Mouse (Mus musculus) midbrain, embryonic 11.5 days (tissue): Measurements from ENCODE around the gene Tfdp1. TPM values are rescaled to one million over a fixed set of nuclear protein-coding genes. Genes with fewer than 3 reads are reported as not detected.

ENCODE experiments used
- ATAC-seq: fragments of 200-750 bp; cut with Nextera tagmentation; 2 replicates; pipeline ENCODE4 v1.8.0; 2017; ENCODE audit warnings: moderate TSS enrichment, moderate library complexity; ENCODE audit not compliant: low FRiP score
- DNase-seq: peaks from one replicate; pipeline ENCODE4 v3.0.0; 2015; ENCODE audit warnings: low spot score; ENCODE audit errors: missing footprints
- H3K27ac ChIP-seq: fragments of 300-500 bp; sonication (generic); 2 replicates; pipeline ENCODE4 v1.5.1; 2014; ENCODE audit warnings: low read depth, low read length
- H3K27me3 ChIP-seq: fragments of 300-500 bp; sonication (generic); 2 replicates; pipeline ENCODE4 v1.6.1; 2014; ENCODE audit warnings: mild to moderate bottlenecking, low read length, moderate library complexity, mixed read lengths; ENCODE audit not compliant: control insufficient read depth, insufficient read depth
- H3K36me3 ChIP-seq: fragments of 300-500 bp; sonication (generic); 2 replicates; pipeline ENCODE4 v1.6.1; 2014; ENCODE audit warnings: mild to moderate bottlenecking, low read length, moderate library complexity, mixed read lengths; ENCODE audit not compliant: control insufficient read depth, insufficient read depth
- H3K4me1 ChIP-seq: fragments of 300-500 bp; sonication (generic); 2 replicates; pipeline ENCODE4 v1.6.1; 2014; ENCODE audit warnings: low read length; ENCODE audit not compliant: control insufficient read depth, insufficient read depth
- H3K4me2 ChIP-seq: fragments of 300-500 bp; sonication (generic); 2 replicates; pipeline ENCODE4 v1.6.1; 2014; ENCODE audit warnings: mild to moderate bottlenecking, moderate library complexity
- H3K4me3 ChIP-seq: fragments of 300-500 bp; sonication (generic); 2 replicates; pipeline ENCODE4 v1.5.1; 2014; ENCODE audit warnings: low read depth, low read length
- H3K9ac ChIP-seq: fragments of 300-500 bp; sonication (generic); 2 replicates; pipeline ENCODE4 v1.6.1; 2014; ENCODE audit warnings: low read length
- H3K9me3 ChIP-seq: fragments of 300-500 bp; sonication (generic); 2 replicates; pipeline ENCODE4 v1.6.1; 2016; ENCODE audit warnings: low read length; ENCODE audit not compliant: control insufficient read depth
- WGBS: fragments of 180-500 bp; shearing (Covaris S2); extraction: QIAGEN DNeasy Blood & Tissue Kit; methylation state at CpG from one replicate; pipeline ENCODE4 v1.1.7; 2014; 5-methylcytosine and 5-hydroxymethylcytosine counted together
- polyA plus RNA-seq: library from polyadenylated mRNA; unstranded; fragments of >200 nt; fragmentation: Nextera tagmentation; extraction: Ambion mirVana; gene quantifications from 2 replicates; pipeline ENCODE4 v1.2.1, GENCODE M21; 2014

Tfdp1 gene
- polyA plus RNA-seq, 1 experiment from 2014 or later = 215 TPM

DNA sequence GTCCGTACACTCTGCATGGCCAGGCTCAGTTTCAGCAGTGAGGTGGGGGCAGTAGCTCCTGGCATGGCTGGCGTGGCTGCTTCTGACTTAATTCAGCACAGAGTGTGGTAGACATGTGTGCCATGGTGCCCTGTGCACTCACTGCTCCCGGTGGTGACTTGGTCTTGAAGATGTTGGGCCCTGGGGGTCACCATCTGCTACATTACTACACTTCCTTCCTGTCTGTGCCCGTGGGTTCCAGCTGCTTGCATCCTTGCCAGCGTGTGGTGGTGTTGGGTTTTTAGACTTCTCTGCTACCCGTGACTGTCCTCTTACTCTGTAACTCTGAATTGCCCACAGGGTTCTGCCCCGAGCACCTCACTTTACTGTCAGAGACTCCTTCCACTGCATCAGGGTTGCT is 21.7 kb downstream of the Tfdp1 start:
- no peak overlapping the region for H3K9ac ChIP-seq
- H3K9me3 ChIP-seq = 0 out of 2 replicates have a peak, but pooled peaks cover 2% of the 10 kb centered on the region
- 95% methylated on average over 7 of the region's 7 CpGs for WGBS
- ATAC-seq (no peak), DNase-seq (no peak)
- no peak overlapping the region for H3K4me3 ChIP-seq
- no peak overlapping the region for H3K4me2 ChIP-seq
- H3K36me3 ChIP-seq = peaks cover 50% of the 10 kb centered on the region
- no peak overlapping the region for H3K27ac ChIP-seq
- no peaks in the 10 kb centered on the region for H3K4me1 ChIP-seq
- H3K27me3 ChIP-seq = no peaks in the 10 kb centered on the region

DNA sequence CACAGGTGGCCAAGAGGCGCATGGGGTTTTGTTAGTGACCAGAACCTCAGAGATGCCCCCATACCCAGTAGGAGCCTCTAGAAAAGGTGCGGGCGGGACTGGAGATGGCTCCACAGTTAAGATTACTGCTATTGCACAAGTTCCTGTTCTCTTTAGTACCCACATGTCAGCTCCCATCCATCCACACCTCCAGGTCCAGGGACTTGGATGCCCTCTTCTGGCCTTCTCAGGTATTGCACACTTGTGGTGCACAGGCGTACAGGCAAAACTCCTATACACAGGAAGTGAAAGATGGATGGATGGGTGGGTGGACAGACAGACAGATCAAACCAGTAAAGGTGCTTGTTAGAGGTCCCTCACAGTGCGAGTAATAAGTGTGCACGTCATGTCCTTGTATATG is 23.3 kb downstream of the Tfdp1 start:
- Histone ChIP-seq H3K27me3 (no peaks in the 10 kb centered on the region), H3K4me2 (no peak overlapping the region), H3K4me1 (no peaks in the 10 kb centered on the region), H3K9me3 (0 out of 2 replicates have a peak, but pooled peaks cover 2% of the 10 kb centered on the region), H3K9ac (no peak overlapping the region), H3K27ac (no peak overlapping the region), H3K4me3 (no peak overlapping the region), H3K36me3 (peaks cover 53% of the 10 kb centered on the region)
- WGBS = 96% methylated on average over 6 of the region's 6 CpGs
- DNase-seq = no peak
- ATAC-seq = no peak

DNA sequence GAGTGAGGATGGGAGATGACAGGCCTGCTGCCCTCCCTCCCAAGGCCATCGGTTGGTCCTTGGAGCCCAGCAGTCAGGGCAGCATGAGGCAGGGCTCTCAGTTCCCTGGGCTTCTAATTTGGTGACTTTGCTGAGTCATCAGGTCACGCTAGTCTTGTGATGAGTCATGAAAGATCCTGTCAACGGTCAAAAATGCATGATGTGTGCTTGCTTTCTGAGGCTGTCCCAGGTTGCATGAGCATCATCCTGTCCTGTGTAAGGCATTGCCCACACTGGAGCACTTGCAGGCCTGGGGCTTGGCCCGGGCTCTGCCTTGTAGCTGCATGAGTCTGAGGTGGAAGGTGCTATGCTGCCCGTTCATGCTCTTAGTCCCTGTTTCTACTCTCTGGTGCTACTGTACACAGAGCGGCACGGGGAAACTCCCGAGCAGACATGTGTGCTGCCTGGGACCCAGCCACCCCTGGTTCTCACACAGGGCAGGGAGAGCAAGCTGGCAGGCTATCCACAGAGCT is 34.7 kb downstream of the Tfdp1 start:
- peaks cover 44% of the 10 kb centered on the region for H3K36me3 ChIP-seq
- no peak overlapping the region for H3K27ac ChIP-seq
- H3K9me3 ChIP-seq = no peaks in the 10 kb centered on the region
- 93% methylated on average over 8 of the region's 8 CpGs for WGBS
- ATAC-seq (no peak), DNase-seq (peak; percentile 77)
- H3K9ac ChIP-seq = no peak overlapping the region
- H3K4me1 ChIP-seq = no peaks in the 10 kb centered on the region
- H3K4me2 ChIP-seq = no peak overlapping the region
- H3K4me3 ChIP-seq = no peak overlapping the region
- no peaks in the 10 kb centered on the region for H3K27me3 ChIP-seq

DNA sequence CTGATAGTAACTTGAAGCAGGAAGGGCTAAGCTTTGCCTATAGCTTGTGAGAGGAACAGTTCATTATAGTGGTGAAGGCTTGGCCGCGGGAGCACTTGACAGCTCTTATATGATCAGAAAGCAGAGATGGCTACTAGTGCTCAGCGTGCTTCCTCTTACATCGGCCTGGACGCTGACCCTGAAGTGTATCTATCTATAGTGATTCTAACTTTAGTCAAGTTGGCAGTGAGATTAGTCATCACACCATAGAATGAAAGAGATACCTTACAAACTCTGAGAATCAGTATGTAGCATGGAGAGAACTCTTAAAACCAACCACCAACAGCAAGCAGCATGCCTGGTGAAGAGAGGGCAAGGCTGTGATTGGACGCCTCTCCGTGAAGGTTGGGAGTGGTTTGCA is 43.1 kb downstream of the Tfdp1 start:
- Histone ChIP-seq H3K4me1 (no peaks in the 10 kb centered on the region), H3K4me3 (no peak overlapping the region), H3K36me3 (peaks cover 17% of the 10 kb centered on the region), H3K27ac (no peak overlapping the region), H3K4me2 (no peak overlapping the region), H3K9me3 (no peaks in the 10 kb centered on the region), H3K9ac (no peak overlapping the region), H3K27me3 (no peaks in the 10 kb centered on the region)
- ATAC-seq (no peak), DNase-seq (no peak)
- WGBS = 88% methylated on average over 7 of the region's 7 CpGs

DNA sequence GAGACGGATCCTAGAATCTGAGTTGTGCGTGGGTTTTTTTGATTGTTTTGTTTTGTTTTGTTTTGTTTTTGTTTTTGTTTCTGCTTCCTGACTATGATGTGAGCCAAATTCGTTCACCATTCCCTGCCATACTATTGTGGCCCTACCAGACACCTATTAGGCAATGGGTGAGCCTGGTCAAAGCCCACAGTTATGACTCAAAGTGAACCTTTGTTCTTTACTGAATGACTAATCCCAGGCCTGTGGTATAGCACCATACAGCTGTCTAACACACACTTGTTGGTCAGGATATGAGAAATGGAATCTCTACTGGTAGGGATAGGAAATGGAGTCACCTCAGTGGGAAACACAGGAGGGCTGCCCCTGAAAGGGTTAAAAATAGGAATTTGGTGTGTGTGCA is 44.0 kb downstream of the Tfdp1 start:
- Histone ChIP-seq H3K4me1 (no peaks in the 10 kb centered on the region), H3K27me3 (no peaks in the 10 kb centered on the region), H3K4me2 (no peak overlapping the region), H3K9me3 (no peaks in the 10 kb centered on the region), H3K27ac (no peak overlapping the region), H3K9ac (no peak overlapping the region), H3K4me3 (no peak overlapping the region), H3K36me3 (peaks cover 17% of the 10 kb centered on the region)
- DNase-seq (no peak), ATAC-seq (no peak)
- 94% methylated on average over 3 of the region's 3 CpGs for WGBS

DNA sequence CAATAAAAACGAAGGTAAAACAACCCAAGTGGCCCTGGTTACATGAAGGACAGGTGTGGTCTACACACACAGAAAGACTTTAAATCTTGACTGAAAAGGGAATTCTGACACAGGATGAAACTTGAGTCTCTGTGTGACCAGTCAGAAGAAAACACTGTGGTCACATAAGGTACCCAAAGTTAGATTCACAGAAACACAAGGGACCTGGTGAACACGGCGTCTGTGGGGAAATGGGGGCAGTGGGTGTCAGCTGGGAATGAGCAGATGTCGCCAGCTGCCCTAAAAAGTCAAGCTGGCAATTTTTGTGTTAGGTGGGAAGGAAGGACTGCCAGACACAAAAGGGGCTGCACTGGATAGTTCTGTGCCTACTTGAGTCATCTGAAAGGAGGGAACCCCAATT is 44.4 kb downstream of the Tfdp1 start:
- WGBS = 94% methylated on average over 4 of the region's 4 CpGs
- no peak overlapping the region for H3K27ac ChIP-seq
- no peak overlapping the region for H3K4me3 ChIP-seq
- H3K27me3 ChIP-seq = no peaks in the 10 kb centered on the region
- no peak overlapping the region for H3K9ac ChIP-seq
- ATAC-seq = no peak
- no peaks in the 10 kb centered on the region for H3K9me3 ChIP-seq
- no peak overlapping the region for H3K4me2 ChIP-seq
- no peaks in the 10 kb centered on the region for H3K4me1 ChIP-seq
- peaks cover 17% of the 10 kb centered on the region for H3K36me3 ChIP-seq
- no peak for DNase-seq

DNA sequence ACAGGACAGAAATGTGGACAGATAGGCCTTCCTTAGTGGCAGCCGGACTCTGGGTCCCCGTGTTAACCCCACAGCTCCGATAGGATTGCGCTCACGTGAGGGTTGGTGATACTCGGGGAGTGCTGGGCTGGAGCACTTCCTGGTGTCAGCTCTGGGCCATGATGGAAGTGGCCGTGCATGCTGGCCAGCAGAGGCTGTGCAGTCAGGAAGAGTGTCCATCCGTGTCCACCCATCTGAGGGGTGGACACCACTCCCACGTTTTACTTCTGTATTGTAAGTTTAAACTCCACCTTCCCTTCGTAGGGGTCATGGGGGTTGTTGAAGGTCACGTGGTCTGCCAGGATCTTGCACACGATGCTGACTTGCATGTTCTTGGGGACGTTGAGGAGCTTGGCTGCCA is 47.8 kb downstream of the Tfdp1 start:
- 74% methylated on average over 13 of the region's 13 CpGs for WGBS
- Histone ChIP-seq H3K4me2 (no peak overlapping the region), H3K4me1 (no peaks in the 10 kb centered on the region), H3K9ac (no peak overlapping the region), H3K36me3 (no peaks in the 10 kb centered on the region), H3K4me3 (no peak overlapping the region), H3K27ac (no peak overlapping the region), H3K9me3 (no peaks in the 10 kb centered on the region), H3K27me3 (no peaks in the 10 kb centered on the region)
- ATAC-seq = no peak
- no peak for DNase-seq

DNA sequence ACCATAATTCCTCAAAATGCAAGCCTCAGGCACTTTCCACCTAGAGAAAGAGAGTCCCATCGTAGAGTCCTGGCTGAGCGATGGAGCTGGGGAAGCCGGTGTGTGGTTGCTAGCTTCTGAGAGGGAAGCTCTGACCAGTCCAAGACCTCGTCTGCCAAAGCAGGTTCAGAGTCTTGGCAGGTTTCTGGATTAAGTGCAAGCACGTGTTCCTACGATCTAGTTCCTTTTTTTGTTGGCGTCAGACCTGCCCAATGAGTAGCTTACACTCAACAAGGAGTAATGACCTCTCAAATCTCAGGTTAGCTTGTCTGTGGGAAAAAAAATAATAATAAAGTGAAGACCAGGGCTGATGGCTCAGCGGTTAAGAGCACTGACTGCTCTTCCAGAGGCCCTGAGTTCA is 49.2 kb downstream of the Tfdp1 start:
- WGBS = 85% methylated on average over 8 of the region's 8 CpGs
- no peak overlapping the region for H3K27ac ChIP-seq
- H3K27me3 ChIP-seq = no peaks in the 10 kb centered on the region
- H3K36me3 ChIP-seq = no peaks in the 10 kb centered on the region
- DNase-seq (no peak), ATAC-seq (no peak)
- H3K9me3 ChIP-seq = no peaks in the 10 kb centered on the region
- no peaks in the 10 kb centered on the region for H3K4me1 ChIP-seq
- no peak overlapping the region for H3K4me3 ChIP-seq
- H3K9ac ChIP-seq = no peak overlapping the region
- no peak overlapping the region for H3K4me2 ChIP-seq

DNA sequence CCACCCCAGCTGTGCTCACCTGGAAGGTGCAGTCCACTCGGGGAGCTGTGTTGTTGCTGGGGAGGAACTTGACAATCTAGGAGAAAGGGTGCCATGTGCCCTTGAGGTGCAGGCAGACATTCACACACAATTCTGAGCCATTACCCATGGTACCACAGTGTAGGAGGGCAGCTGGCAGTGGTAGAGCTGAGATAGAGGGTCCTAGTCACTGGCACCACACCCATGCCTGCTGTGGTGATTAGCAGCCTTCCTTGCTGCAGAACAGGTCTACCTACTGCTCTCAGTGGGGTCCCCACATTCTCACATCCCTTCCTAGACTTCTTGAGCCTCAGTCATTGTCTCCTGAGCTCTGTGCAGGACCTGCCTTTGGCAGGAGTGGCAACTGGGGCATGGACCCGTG is 50.2 kb downstream of the Tfdp1 start:
- 89% methylated on average over 2 of the region's 2 CpGs for WGBS
- no peaks in the 10 kb centered on the region for H3K36me3 ChIP-seq

DNA sequence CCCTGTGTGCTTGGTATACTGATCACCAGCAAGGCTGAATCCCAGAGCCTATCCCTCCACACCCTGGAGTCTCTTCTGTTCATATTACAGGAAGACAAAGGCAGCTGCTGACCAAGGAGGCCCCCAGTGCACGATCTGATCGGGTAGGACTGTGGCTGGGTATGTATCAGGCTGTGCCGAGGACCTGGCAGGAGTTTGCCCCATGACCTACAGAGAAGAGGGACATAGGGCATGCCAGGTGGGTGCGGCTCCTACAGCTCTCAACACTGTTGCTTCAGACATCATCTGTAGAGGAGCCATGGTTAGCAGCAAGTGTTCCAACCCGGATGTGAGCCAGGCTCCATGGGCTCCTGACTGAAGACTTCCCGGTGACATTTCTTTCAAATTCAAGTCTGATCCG is 55.3 kb downstream of the Tfdp1 start:
- Histone ChIP-seq H3K27ac (no peak overlapping the region), H3K4me1 (no peaks in the 10 kb centered on the region), H3K27me3 (no peaks in the 10 kb centered on the region), H3K4me2 (no peak overlapping the region), H3K4me3 (no peak overlapping the region), H3K9ac (no peak overlapping the region), H3K36me3 (no peaks in the 10 kb centered on the region), H3K9me3 (no peaks in the 10 kb centered on the region)
- ATAC-seq = no peak
- 91% methylated on average over 7 of the region's 7 CpGs for WGBS
- no peak for DNase-seq

More for the DNA sequence above, 50.2 kb downstream of the Tfdp1 start:
- Histone ChIP-seq H3K9ac (no peak overlapping the region), H3K9me3 (no peaks in the 10 kb centered on the region), H3K27ac (no peak overlapping the region), H3K27me3 (no peaks in the 10 kb centered on the region), H3K4me3 (no peak overlapping the region), H3K4me1 (no peaks in the 10 kb centered on the region), H3K4me2 (no peak overlapping the region)
- no peak for ATAC-seq
- no peak for DNase-seq
